Mouse (Mus musculus) gastrocnemius, adult 2 months (tissue): Measurements from ENCODE around the gene Wdr4. TPM values are rescaled to one million over a fixed set of nuclear protein-coding genes. Genes with fewer than 3 reads are reported as not detected.
A peak's percentile ranks its signal among the peaks of the same experiment; 100 is the strongest.

Experiments used
- DNase-seq: peaks from one replicate; pipeline ENCODE4 v3.0.0; 2022
- H3K27ac ChIP-seq: fragments of 200-600 bp; 2 replicates; pipeline ENCODE4 v1.8.1; 2022; ENCODE audit warnings: mild to moderate bottlenecking
- H3K4me3 ChIP-seq: fragments of 200-600 bp; 2 replicates; pipeline ENCODE4 v1.8.1; 2022; ENCODE audit warnings: mild to moderate bottlenecking, moderate library complexity
- CTCF ChIP-seq: fragments of 200-600 bp; IDR thresholded peaks from 2 replicates; pipeline ENCODE4 v1.8.1; 2022; ENCODE audit warnings: antibody characterized with exemption, mild to moderate bottlenecking, moderate library complexity
- intact Hi-C: fragments of 180-260 bp; cut with DNase I; formaldehyde crosslinking; loops from one replicate; pipeline ENCODE4 v1.15.1; 2025
- total RNA-seq, 2 experiments: library from RNA; stranded (reverse); gene quantifications; 2 replicates each; pipeline ENCODE4 v1.2.3; 2021

Wdr4 gene
- total RNA-seq, 2 experiments from 2014 or later = 4.3 to 7.7 TPM

DNA sequence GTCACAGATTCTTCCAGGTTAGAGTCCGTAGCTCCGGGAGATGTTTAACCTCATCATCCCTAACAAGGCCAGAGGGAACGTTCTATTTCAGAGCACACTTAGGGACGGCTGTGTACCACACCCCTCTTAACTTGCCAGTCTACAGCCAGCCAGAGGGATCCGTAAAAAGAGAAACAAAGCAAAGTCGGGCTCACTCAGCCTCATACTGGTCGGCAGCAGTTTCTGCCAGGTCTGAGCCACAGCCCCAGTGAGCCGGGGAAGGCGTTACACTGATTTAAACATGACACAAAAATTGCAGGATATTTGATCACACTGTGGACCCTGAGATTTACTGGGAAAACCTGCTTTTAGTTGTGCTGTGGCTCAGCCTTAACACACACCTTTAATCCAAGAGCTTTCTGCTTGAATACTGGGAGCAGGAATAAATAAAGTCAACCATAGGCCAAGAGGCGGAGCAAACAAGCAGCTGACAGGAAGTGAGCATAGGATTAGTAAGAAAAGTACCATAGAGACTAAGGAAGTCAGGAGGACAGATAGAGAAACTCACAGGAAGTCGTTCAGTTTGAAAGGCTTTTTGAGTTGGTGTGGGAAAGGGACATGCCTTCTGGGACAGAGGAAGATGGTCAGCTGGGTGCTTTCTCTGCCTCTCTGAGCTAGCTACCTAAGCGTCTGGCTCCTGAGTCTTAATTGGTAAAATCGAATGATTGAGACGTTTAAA, 11.8 kb upstream of the Wdr4 start:
- no peak overlapping the region for H3K27ac ChIP-seq
- intact Hi-C loops = no loop called here
- TF ChIP-seq CTCF = no peak
- no peak overlapping the region for H3K4me3 ChIP-seq
- no peak for DNase-seq

DNA sequence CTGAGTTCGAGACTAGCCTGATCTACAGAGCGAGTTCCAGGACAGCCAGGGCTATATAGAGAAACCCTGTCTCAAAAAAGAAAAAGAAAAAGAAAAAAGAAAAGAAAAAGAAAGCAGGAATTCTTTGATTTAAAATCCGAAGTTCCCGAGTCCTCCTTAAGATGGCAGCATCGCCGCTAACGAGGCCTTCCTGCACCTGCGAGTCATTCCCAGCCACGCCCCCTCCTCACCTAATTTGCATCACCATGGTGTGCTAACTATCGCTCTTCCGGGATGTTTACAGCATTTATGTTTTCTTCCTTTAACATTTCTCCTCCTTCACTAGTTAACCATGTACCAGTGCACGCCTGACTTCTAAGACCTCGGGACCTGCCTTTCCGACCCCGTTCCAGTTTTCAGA, 9.5 kb upstream of the Wdr4 start:
- peak; percentile 45 for TF ChIP-seq CTCF
- peak; percentile 35 for DNase-seq
- H3K27ac ChIP-seq = no peak overlapping the region
- no peak overlapping the region for H3K4me3 ChIP-seq
- intact Hi-C loops = no loop called here

DNA sequence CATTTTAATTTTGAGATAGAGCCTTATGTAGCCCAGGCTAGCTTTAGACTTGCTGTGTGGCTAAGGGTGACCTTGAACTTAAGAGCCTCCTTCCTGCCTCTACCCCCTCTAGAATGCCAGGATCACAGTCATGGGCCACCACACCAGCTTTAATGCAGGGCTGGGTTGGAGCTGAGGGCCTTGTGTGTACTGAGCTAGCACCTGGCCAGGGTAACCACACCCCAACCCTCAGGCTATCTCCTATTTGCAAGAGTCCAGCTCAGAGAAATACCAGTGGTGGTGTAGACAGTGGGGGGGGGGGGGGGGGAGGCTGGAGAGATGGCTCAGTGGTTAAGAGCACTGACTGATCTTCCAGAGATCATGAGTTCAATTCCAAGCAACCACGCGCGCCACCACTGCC, 6.0 kb upstream of the Wdr4 start:
- DNase-seq = no peak
- no peak for TF ChIP-seq CTCF
- no peak overlapping the region for H3K27ac ChIP-seq
- H3K4me3 ChIP-seq = no peak overlapping the region
- intact Hi-C loops = no loop called here

DNA sequence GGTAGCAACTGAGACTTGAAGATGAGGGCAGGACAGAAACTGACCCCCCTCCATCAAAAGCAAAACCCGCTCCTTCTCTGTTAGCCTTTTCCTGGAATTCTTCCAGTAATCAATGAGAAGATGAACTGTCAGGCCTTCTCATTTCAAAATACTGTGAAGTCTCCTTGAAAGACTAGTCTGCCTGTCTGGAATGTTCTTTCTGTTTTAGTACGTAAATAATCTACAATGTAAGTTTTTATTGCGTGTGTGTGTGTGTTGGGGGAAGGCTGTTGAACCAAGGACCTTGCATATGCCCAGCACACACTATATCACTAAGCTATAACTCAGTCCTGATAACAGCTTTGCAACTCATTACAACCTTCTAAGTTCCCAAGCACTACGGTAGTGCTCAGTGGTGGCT, 5.3 kb upstream of the Wdr4 start:
- no peak overlapping the region for H3K27ac ChIP-seq
- no peak overlapping the region for H3K4me3 ChIP-seq
- TF ChIP-seq CTCF = no peak
- DNase-seq = no peak
- intact Hi-C loops = no loop called here

DNA sequence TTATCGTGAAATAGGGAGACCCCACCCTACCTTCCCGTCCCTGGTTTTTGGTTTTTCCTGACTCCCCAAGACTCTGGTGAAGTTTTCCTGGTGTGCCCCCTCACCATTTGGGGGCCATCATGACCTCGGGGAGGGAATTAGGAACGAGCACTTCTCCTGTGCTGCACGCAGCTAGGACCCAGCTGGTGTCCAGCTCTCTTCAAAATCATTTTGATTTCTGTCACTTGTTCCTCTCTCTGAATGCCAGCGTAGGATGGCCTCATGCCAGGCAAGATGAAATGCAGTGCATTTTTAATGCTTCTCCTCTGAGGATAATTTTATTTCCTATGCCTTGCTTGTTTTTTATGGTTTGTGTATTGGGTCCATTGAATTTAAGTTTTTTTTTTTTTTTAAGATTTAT, 2.2 kb upstream of the Wdr4 start:
- DNase-seq = no peak
- no peak overlapping the region for H3K27ac ChIP-seq
- TF ChIP-seq CTCF = no peak
- H3K4me3 ChIP-seq = no peak overlapping the region
- intact Hi-C loops = loop anchor here (2.0 kb wide), 1 partner anchor 43 kb away; the partner anchor contains the start of gene Pknox1

DNA sequence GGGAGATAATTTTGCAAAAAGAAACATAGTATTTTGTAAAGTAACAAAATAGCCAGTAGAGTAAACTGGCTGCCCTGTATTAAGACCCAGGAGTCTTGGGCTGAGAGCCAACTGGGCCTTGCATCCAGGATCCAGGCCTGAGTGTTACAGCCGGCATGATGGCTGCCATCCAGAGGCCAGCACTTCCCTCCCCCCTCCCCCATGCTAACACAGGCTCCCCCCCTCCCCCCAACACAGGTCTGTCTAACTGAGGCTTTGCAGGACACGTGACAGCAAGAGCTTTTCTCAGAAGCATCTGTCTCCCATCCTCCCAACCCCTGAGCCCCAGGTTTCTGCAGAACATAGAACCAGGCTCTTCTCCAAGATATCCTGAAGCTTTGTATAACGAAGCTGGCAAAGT, 1.1 kb upstream of the Wdr4 start:
- intact Hi-C loops = loop anchor here (2.0 kb wide), 1 partner anchor 44 kb away; the partner anchor contains the start of gene Pknox1
- H3K4me3 ChIP-seq = peak overlapping the region; percentile 89
- no peak for TF ChIP-seq CTCF
- H3K27ac ChIP-seq = peak overlapping the region; percentile 97
- peak; percentile 82 for DNase-seq

DNA sequence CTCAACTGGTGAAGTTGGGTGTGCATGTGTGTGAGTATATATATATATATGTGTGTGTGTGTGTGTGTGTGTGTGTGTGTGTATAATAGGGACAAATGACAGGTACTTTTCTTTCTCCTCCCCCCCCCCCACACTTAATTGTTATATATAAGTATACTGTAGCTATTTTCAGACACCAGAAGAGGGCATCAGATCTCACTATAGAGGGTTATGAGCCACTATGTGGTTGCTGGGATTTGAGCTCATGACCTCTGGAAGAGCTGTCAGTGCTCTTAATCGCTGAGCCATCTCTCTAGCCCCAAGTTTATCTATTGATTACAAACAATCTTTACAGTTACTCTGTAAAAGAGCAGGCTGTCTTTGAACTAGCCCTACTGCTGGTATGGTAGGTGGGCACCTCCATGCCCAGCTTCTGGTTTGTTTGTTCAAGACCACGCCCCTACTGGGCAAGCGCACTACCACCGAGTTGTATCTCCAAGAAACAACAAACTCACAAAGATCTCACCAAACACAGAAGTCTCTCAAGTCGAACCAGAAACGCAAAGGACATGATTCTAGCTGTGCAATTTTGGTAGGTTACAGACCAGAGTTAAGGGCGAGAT, 335 bp downstream of the Wdr4 start:
- intact Hi-C loops = no loop called here
- TF ChIP-seq CTCF = no peak; the same call in 1 of the 2 replicates

DNA sequence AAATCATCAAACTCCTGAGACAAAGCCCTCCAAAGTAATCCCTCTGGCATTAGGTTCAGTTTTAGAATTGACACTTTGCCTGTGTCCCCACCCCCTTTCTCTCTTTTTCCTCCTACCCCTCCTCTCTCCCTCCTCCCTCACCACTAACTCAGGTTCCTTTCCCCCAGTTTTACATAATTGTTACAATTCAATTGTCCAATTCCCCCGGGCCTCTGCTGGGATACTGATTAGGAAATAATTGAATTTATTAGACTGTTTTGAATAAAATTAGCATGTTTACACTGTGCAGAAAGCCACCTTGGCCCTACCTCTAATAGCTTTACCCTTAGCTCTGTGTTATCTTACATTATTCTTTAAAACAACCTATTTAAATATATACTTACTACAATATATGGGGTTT, 5.1 kb downstream of the Wdr4 start:
- DNase-seq = no peak
- Histone ChIP-seq H3K27ac (no peak overlapping the region), H3K4me3 (no peak overlapping the region)
- intact Hi-C loops = loop anchor here (5.0 kb wide), 1 partner anchor 148 kb away; no protein-coding TSS in a partner anchor
- no peak for TF ChIP-seq CTCF

More for the DNA sequence above, 335 bp downstream of the Wdr4 start:
- Histone ChIP-seq H3K4me3 (peak overlapping the region; percentile 89), H3K27ac (peak overlapping the region; percentile 97)
- no peak for DNase-seq

DNA sequence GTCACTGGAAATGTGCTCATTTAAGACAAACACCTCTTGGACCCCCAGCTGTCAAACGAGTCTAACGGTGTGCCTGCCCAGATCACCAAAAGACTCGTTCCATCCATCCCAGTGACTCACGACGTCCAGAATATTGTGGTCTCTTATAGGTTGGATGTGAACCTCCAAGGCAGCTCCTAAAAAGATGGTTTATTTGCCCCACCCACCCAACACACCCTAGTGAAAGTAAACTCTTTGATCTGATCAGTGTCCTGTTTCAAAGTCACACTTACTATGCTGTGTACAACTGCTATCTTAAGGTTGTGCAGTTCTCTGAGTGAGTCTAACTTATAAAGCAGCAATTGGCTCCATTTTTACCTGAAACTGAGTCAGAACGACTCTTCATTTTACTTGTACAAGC, 7.2 kb downstream of the Wdr4 start:
- TF ChIP-seq CTCF = no peak
- no peak for DNase-seq
- H3K4me3 ChIP-seq = peak overlapping the region; percentile 80
- peak overlapping the region; percentile 97 for H3K27ac ChIP-seq
- intact Hi-C loops = loop anchor here (2.0 to 5.0 kb wide), 2 partner anchors 52 to 150 kb away; partner anchors contain the start of gene Pknox1

DNA sequence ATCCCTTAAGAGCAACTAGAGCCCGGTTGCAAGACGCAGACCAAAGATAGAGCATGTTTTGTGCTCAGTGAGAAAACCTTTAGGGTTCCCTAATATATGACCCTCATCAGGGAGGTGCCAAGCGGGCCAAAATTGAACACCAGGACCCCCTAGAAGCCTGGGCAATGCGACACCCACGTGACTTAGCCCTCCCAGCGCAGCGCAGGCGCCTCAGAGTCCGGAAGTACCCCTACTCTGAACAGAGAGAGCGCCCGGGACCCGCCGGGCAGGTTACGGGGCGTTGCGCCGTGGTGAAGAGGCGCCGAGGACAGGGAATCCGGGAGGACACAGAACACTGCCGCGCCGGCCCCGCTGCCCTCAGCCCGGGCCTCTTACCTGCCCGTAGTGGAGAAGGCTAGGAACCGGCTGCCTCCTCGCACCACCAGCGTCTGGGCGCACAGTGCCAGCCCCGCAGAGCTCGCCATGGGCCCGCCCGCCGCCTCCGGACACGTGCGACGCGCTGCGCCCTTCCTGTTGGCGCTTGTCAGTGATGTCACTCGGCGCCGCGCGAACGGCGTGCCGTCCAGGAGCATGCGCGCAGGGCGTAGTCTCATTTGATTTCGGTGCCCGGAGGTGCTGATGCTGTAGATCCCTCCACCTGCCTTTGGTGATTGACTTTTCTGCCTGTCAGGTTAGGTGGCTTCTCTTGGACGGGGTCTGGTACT, 7.8 kb downstream of the Wdr4 start:
- intact Hi-C loops = loop anchor here (2.0 to 5.0 kb wide), 2 partner anchors 53 to 150 kb away; partner anchors contain the start of gene Pknox1
- no peak for TF ChIP-seq CTCF
- DNase-seq = peak; percentile 92
- H3K27ac ChIP-seq = peak overlapping the region; percentile 97
- peak overlapping the region; percentile 80 for H3K4me3 ChIP-seq

DNA sequence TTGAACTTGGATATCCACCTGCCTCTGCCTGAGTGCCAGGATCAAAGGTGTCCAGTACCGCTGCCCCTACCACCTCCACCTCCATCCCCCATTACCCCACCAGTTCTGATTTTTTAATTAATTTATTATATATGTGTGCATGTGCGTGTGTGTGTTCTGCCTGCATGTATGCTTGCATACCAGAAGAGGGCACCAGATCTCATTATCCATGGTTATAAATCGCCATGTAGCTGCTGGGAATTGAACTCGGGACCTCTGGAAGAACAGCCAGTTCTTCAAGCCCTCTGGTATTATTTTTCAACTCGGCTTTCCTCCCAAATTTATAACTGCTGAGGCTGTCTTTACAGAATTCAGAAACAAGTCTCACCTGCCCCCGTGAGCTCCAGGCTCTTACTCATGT, 8.8 kb downstream of the Wdr4 start:
- Histone ChIP-seq H3K4me3 (peak overlapping the region; percentile 80), H3K27ac (no peak overlapping the region; the same call in 1 of the 2 replicates)
- intact Hi-C loops = loop anchor here (5.0 kb wide), 1 partner anchor 151 kb away; no protein-coding TSS in a partner anchor
- TF ChIP-seq CTCF = no peak
- no peak for DNase-seq

DNA sequence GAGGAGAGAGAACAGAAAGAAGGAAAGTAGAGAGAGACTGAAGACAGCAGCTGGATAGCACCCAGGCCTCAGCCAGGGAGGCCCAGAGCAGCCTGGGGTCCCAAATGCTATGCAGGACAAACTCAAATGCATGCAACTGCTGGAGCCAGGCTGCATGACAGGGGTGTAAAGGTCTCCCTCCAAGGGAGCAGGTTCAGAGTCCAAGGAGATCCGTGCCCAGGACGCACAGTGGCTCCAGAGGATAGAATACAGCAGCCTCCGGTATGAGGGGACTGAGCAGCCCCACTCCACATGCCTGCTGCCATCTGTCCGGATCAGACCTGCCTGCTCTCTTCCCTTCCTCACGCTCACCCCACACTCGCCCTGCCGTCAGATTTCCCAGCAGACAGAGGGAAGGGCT, 13.5 kb downstream of the Wdr4 start:
- Histone ChIP-seq H3K27ac (no peak overlapping the region), H3K4me3 (no peak overlapping the region)
- TF ChIP-seq CTCF = no peak
- intact Hi-C loops = no loop called here
- no peak for DNase-seq

DNA sequence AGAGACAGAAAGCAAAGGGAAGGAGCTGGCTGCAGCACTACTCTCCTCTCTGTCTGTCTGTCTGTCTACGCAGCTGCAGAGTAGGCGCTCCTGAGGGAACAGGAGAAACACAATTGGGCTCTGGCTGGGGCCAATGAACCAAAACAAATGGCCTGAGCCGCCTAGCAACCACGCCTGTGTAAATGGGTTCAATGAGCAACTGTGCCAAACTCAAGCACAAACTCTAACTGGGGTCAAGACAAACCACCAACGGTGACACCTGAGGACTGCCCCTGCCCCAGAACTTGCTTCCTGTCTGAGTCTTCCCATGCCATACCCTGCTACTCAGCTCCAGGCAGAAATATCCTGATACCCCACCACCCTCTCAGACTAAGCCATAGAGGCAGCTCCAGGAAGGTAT, 14.8 kb downstream of the Wdr4 start:
- intact Hi-C loops = no loop called here

More for the DNA sequence above, 14.8 kb downstream of the Wdr4 start:
- H3K27ac ChIP-seq = no peak overlapping the region
- H3K4me3 ChIP-seq = no peak overlapping the region
- TF ChIP-seq CTCF = no peak
- DNase-seq = no peak
